Mouse (Mus musculus): Measurements from ENCODE around the gene Ppp2r3d.

The Ppp2r3d gene

DNA sequence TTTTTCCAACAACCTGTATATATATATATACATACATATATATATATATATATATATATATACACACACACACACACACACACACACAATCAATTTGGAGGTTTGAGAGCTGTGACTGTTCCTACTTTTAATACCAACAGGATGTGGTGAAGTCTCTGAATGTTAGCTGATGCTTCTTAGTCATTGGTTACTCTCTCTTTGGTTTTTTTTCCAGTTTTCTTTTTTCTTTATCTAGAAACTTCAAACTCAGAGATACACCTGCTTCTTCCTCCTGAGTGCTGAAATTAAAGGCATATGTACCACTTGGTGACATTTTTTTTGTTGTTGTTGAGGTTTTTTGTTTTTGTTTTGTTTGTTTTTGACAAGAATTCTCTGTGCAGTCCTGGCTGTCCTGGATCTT, 63.8 kb downstream of the Ppp2r3d start:
- DNase-seq (ENCODE audit: low read depth, low spot score): no peak

DNA sequence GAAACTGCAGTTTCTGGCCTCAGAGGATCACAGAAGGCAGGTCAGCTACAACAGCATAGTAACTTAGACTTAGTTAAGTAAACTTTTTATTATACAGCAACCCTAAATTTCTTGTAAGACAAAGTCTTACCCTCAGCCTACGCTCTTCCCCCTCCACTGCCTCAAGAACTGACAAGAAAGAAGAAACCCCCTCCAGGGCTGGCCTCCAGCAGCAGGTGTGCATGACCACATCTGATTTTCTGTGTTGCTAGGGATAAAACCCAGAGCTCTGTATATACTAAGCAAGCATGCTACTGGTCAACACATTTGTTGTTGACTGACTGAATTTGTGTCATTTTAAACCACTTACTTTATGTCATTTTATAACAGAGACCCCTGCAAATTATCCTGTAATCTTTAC, 65.1 kb downstream of the Ppp2r3d start:
- no peak for DNase-seq (ENCODE audit: low read depth, low spot score)

DNA sequence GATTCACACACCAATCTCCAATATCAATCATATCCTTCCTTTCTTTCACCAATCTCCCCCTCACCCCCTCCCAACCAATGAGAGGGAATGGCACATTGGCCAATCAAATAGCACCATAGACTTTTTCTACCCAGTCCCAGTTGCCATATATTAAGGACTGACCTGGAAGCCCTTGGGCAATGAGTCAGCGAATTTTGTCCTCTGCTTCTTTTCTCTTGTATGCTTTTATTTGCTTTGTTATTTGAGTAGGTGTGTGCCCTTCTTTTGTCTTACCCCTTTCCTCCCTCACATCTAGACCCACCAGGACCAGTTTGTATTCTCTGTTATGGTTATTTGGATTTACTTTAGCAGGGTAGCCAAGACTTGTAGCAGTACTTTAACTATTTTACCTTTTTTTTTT, 68.1 kb downstream of the Ppp2r3d start:
- DNase-seq (ENCODE audit: low read depth, low spot score): peak; percentile 74
